Mouse (Mus musculus) forebrain, postnatal 0 days (tissue): ENCODE data around the gene Pnmt. TPM values are rescaled to one million over a fixed set of nuclear protein-coding genes. Genes with fewer than 3 reads are reported as not detected.

ENCODE experiments used
- ATAC-seq: fragments of 200-750 bp; cut with Nextera tagmentation; 2 replicates; pipeline ENCODE4 v1.8.0; 2017; ENCODE audit warnings: mild to moderate bottlenecking, moderate library complexity
- DNase-seq: peaks from one replicate; pipeline ENCODE4 v3.0.0-alpha.2; 2015
- H3K27ac ChIP-seq: fragments of 300-500 bp; sonication (generic); 2 replicates; pipeline ENCODE4 v1.5.1; 2014; ENCODE audit warnings: low read depth, mild to moderate bottlenecking, antibody characterized with exemption, low read length, moderate library complexity, mixed read lengths
- H3K27me3 ChIP-seq: fragments of 300-500 bp; sonication (generic); 2 replicates; pipeline ENCODE4 v1.6.1; 2014; ENCODE audit warnings: mild to moderate bottlenecking, low read length, mixed read lengths; ENCODE audit not compliant: insufficient read depth
- H3K36me3 ChIP-seq: fragments of 300-500 bp; sonication (generic); 2 replicates; pipeline ENCODE4 v1.6.1; 2014; ENCODE audit warnings: mild to moderate bottlenecking, moderate library complexity; ENCODE audit not compliant: insufficient read depth
- H3K4me1 ChIP-seq: fragments of 300-500 bp; sonication (generic); 2 replicates; pipeline ENCODE4 v1.6.1; 2014; ENCODE audit warnings: antibody characterized with exemption; ENCODE audit not compliant: insufficient read depth
- H3K4me2 ChIP-seq: fragments of 300-500 bp; sonication (generic); 2 replicates; pipeline ENCODE4 v1.6.1; 2014; ENCODE audit warnings: low read depth, mild to moderate bottlenecking, moderate library complexity
- H3K4me3 ChIP-seq: fragments of 300-500 bp; sonication (generic); 2 replicates; pipeline ENCODE4 v1.5.1; 2014; ENCODE audit warnings: low read depth, low read length, mixed read lengths
- H3K9ac ChIP-seq: fragments of 300-500 bp; sonication (generic); 2 replicates; pipeline ENCODE4 v1.6.1; 2014; ENCODE audit warnings: mild to moderate bottlenecking
- H3K9me3 ChIP-seq: fragments of 300-500 bp; sonication (generic); 2 replicates; pipeline ENCODE4 v1.6.1; 2016; ENCODE audit warnings: low read length
- CTCF ChIP-seq: sonication (generic); IDR thresholded peaks from 2 replicates; pipeline ENCODE4 v1.5.1; 2016; ENCODE audit warnings: antibody characterized with exemption, control low read depth, low read depth
- WGBS: fragments of 180-500 bp; shearing (Covaris S2); extraction: QIAGEN DNeasy Blood & Tissue Kit; methylation state at CpG from one replicate; pipeline ENCODE4 v1.1.7; 2014; 5-methylcytosine and 5-hydroxymethylcytosine counted together
- polyA plus RNA-seq: library from polyadenylated mRNA; unstranded; fragments of >200 nt; fragmentation: Nextera tagmentation; extraction: Ambion mirVana; gene quantifications from 2 replicates; pipeline ENCODE4 v1.2.1, GENCODE M21; 2015
- total RNA-seq: library from RNA; depleted of rRNA; stranded (reverse); fragments of >200 nt; gene quantifications from 2 replicates; pipeline ENCODE4 v1.2.3, GENCODE M21; 2014; rRNA removed

Pnmt gene
- 1.0 and 1.8 TPM in 2 replicates for total RNA-seq
- polyA plus RNA-seq, result 1.7 and 3.5 TPM in 2 replicates

- TF ChIP-seq CTCF, result no peak
- peaks cover under 1% of the 10 kb centered on the region; the same call in 1 of the 2 replicates for H3K36me3 ChIP-seq
- 59% methylated on average over 25 of the region's 25 CpGs for WGBS
- no peak for DNase-seq
- no peak within 1 kb of the TSS for H3K4me3 ChIP-seq
- H3K9me3 ChIP-seq, result no peaks in the 10 kb centered on the region
- H3K9ac ChIP-seq, result no peak within 1 kb of the TSS
- no peak for ATAC-seq
- no peak within 1 kb of the TSS for H3K4me2 ChIP-seq
- no peaks in the 10 kb centered on the region; the same call in 1 of the 2 replicates for H3K27me3 ChIP-seq
- no peaks in the 10 kb centered on the region for H3K4me1 ChIP-seq
- no peak within 1 kb of the TSS for H3K27ac ChIP-seq
Measured at GRCm38 (mm10) chr11:98385638-98386585, at the start of gene Pnmt. Gene Pnmt, plus strand, starts transcription at chr11:98386450.

GRCm38 (mm10) chr11:98338507-98338961 lies 47.7 kb upstream of the Pnmt start:
- peak overlapping the region; percentile 95 for H3K27ac ChIP-seq
- WGBS, result 2% methylated on average over 38 of the region's 57 CpGs
- peak overlapping the region; percentile 81 for H3K9ac ChIP-seq
- no peaks in the 10 kb centered on the region for H3K36me3 ChIP-seq
- H3K4me3 ChIP-seq, result peak overlapping the region; percentile 50
- 0 out of 2 replicates have a peak, but pooled peaks cover 7% of the 10 kb centered on the region for H3K27me3 ChIP-seq
- peak; percentile 80 for DNase-seq
- TF ChIP-seq CTCF, result no peak
- ATAC-seq, result peak; percentile 70
- no peaks in the 10 kb centered on the region for H3K9me3 ChIP-seq
- H3K4me2 ChIP-seq, result peak overlapping the region; percentile 97
- H3K4me1 ChIP-seq, result peaks cover 22% of the 10 kb centered on the region

GRCm38 (mm10) chr11:98339071-98339501 lies 47.2 kb upstream of the Pnmt start:
- no peaks in the 10 kb centered on the region for H3K9me3 ChIP-seq
- WGBS, result under 1% methylated on average over 19 of the region's 19 CpGs
- peak overlapping the region; percentile 50 for H3K4me3 ChIP-seq
- H3K27me3 ChIP-seq, result 0 out of 2 replicates have a peak, but pooled peaks cover 7% of the 10 kb centered on the region
- peak overlapping the region; percentile 81 for H3K9ac ChIP-seq
- H3K27ac ChIP-seq, result peak overlapping the region; percentile 95
- no peak for TF ChIP-seq CTCF
- ATAC-seq (peak; percentile 42; the same call in 1 of the 2 replicates), DNase-seq (peak; percentile 68)
- peak overlapping the region; percentile 97 for H3K4me2 ChIP-seq
- H3K4me1 ChIP-seq, result peaks cover 17% of the 10 kb centered on the region
- H3K36me3 ChIP-seq, result no peaks in the 10 kb centered on the region

GRCm38 (mm10) chr11:98339679-98340287 lies 46.5 kb upstream of the Pnmt start:
- ATAC-seq (no peak), DNase-seq (no peak)
- H3K27me3 ChIP-seq, result 0 out of 2 replicates have a peak, but pooled peaks cover 7% of the 10 kb centered on the region
- peak overlapping the region; percentile 50; the same call in 1 of the 2 replicates for H3K4me3 ChIP-seq
- H3K9ac ChIP-seq, result peak overlapping the region; percentile 81; the same call in 1 of the 2 replicates
- peak overlapping the region; percentile 97 for H3K4me2 ChIP-seq
- H3K4me1 ChIP-seq, result peaks cover 10% of the 10 kb centered on the region
- peak overlapping the region; percentile 95 for H3K27ac ChIP-seq
- H3K36me3 ChIP-seq, result no peaks in the 10 kb centered on the region
- no peak for TF ChIP-seq CTCF
- H3K9me3 ChIP-seq, result no peaks in the 10 kb centered on the region
- WGBS, result 19% methylated on average over 11 of the region's 11 CpGs

- no peaks in the 10 kb centered on the region for H3K36me3 ChIP-seq
Measured at GRCm38 (mm10) chr11:98340597-98340996, 45.7 kb upstream of the Pnmt start.

GRCm38 (mm10) chr11:98341174-98341573 lies 45.1 kb upstream of the Pnmt start:
- no peak for TF ChIP-seq CTCF
- H3K27me3 ChIP-seq, result peaks cover 7% of the 10 kb centered on the region; the same call in 1 of the 2 replicates
- no peak overlapping the region for H3K27ac ChIP-seq
- no peak overlapping the region for H3K4me2 ChIP-seq
- 63% methylated on average over 4 of the region's 4 CpGs for WGBS
- H3K36me3 ChIP-seq, result no peaks in the 10 kb centered on the region
- no peak overlapping the region for H3K4me3 ChIP-seq
- H3K9ac ChIP-seq, result no peak overlapping the region
- ATAC-seq (no peak), DNase-seq (no peak)
- peaks cover 6% of the 10 kb centered on the region for H3K4me1 ChIP-seq
- no peaks in the 10 kb centered on the region for H3K9me3 ChIP-seq

More at GRCm38 (mm10) chr11:98340597-98340996, 45.7 kb upstream of the Pnmt start:
- H3K4me1 ChIP-seq, result peaks cover 6% of the 10 kb centered on the region
- no peak overlapping the region for H3K9ac ChIP-seq
- no peaks in the 10 kb centered on the region for H3K9me3 ChIP-seq
- ATAC-seq, result no peak
- H3K4me2 ChIP-seq, result no peak overlapping the region
- 18% methylated on average over 3 of the region's 4 CpGs for WGBS
- DNase-seq, result no peak
- no peak overlapping the region for H3K27ac ChIP-seq
- no peak overlapping the region for H3K4me3 ChIP-seq
- TF ChIP-seq CTCF, result no peak
- H3K27me3 ChIP-seq, result 0 out of 2 replicates have a peak, but pooled peaks cover 7% of the 10 kb centered on the region
